Mouse (Mus musculus) embryonic facial prominence, embryonic 10.5 days (tissue): Measurements from ENCODE around the gene Atp5h. TPM values are rescaled to one million over a fixed set of nuclear protein-coding genes. Genes with fewer than 3 reads are reported as not detected.

Experiments used
- DNase-seq: peaks from one replicate; pipeline ENCODE4 v3.0.0-alpha.2; 2017; ENCODE audit warnings: low spot score
- H3K27ac ChIP-seq: fragments of 300-500 bp; sonication (generic); replicated peaks from 2 replicates; pipeline ENCODE4 v1.5.1; 2016; ENCODE audit warnings: mild to moderate bottlenecking
- H3K27me3 ChIP-seq: fragments of 300-500 bp; sonication (generic); replicated peaks from 2 replicates; pipeline ENCODE4 v1.6.1; 2016; ENCODE audit warnings: low read depth, mild to moderate bottlenecking; ENCODE audit not compliant: poor library complexity, severe bottlenecking
- H3K36me3 ChIP-seq: fragments of 300-500 bp; sonication (generic); replicated peaks from 2 replicates; pipeline ENCODE4 v1.6.1; 2016; ENCODE audit warnings: mild to moderate bottlenecking, moderate library complexity
- H3K4me1 ChIP-seq: fragments of 300-500 bp; sonication (generic); 2 replicates; pipeline ENCODE4 v1.6.1; 2016
- H3K4me3 ChIP-seq: fragments of 300-500 bp; sonication (generic); 2 replicates; pipeline ENCODE4 v1.5.1; 2016; ENCODE audit warnings: mild to moderate bottlenecking, moderate library complexity
- H3K9me3 ChIP-seq: fragments of 300-500 bp; sonication (generic); 2 replicates; pipeline ENCODE4 v1.6.1; 2016; ENCODE audit warnings: mild to moderate bottlenecking
- whole genome bisulfite sequencing: fragments of 180-500 bp; shearing (Covaris S2); methylation state at CpG from one replicate; pipeline ENCODE4 v1.1.7; 2016; 5-methylcytosine and 5-hydroxymethylcytosine counted together
- polyA plus RNA-seq: library from polyadenylated mRNA; unstranded; fragments of >200 nt; fragmentation: Nextera tagmentation; extraction: Ambion mirVana; gene quantifications from 2 replicates; pipeline ENCODE4 v1.2.1, GENCODE M21; 2016

The Atp5h gene
- polyA plus RNA-seq, 1 experiment from 2014 or later, result 890 TPM

DNA sequence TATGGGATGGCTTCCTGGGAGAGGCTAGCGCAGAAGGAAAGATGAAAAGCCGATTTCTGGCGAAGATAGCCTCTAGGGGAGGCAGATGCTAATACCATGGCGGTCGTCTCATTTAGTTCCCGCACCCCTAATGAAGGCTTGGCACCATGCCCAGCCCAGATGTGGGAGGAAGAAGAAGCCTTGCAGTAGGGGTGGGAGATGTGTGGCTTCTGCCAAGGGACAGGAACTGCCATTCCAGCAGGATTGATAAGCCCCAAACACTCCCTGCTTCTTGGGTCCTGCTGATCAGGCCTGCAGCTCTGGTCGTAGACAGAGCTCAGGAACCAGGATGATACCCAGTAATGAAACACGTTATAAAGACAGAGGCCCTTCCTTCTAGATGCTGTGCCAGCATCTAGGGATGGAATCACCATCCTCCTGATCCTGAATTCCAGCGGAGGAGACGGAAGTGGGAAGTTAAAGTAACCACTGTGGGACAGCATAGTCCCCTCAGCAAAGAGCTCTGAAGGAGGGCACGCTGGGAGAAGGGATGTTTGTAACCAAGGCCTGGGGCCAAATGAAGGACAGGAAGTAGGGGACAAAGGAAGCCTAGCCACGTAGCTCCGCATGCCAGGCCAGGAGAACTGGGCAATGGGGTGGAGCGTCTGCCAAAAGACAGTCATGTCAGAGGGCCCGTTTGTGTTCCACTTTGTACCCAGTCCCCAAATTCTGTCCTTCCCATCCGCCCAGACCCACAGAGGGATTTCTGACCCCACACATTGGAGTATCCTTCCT, 35.9 kb downstream of the Atp5h start:
- 53% methylated on average over 16 of the region's 16 CpGs for WGBS
- DNase-seq, result no peak
- peak overlapping the region; percentile 61; the same call in 1 of the 2 replicates for H3K27ac ChIP-seq

DNA sequence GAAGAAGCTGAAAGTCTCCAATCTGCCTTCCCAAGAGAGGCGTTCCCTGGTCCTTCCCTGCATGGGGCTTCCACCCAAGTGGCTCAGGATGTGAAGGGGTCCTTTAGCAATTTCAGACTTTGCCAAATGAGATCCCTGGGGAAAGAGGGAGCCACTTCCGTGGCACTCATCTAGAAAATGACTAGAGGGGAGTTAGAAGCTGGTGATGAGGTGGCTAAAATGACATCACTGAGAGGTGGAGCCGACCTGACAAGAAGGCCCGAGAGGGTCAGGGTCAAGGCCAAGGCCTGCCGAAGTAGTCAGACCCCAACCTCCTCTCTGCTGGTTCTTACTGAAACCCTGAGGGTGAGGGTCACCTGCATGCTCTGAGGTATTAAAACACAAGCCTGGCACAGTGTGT, 36.9 kb downstream of the Atp5h start:
- Histone ChIP-seq H3K27me3 (peaks cover 17% of the 10 kb centered on the region), H3K36me3 (peaks cover 6% of the 10 kb centered on the region), H3K4me3 (peak overlapping the region; percentile 92), H3K9me3 (0 out of 2 replicates have a peak, but pooled peaks cover 1% of the 10 kb centered on the region), H3K4me1 (peaks cover 51% of the 10 kb centered on the region), H3K27ac (peak overlapping the region; percentile 97; the same call in 1 of the 2 replicates)
- DNase-seq, result no peak
- 16% methylated on average over 5 of the region's 5 CpGs for WGBS

More for the DNA sequence above, 35.9 kb downstream of the Atp5h start:
- Histone ChIP-seq H3K36me3 (peaks cover 12% of the 10 kb centered on the region), H3K27me3 (peaks cover 17% of the 10 kb centered on the region), H3K4me3 (peak overlapping the region; percentile 92), H3K9me3 (no peaks in the 10 kb centered on the region), H3K4me1 (peaks cover 51% of the 10 kb centered on the region)

DNA sequence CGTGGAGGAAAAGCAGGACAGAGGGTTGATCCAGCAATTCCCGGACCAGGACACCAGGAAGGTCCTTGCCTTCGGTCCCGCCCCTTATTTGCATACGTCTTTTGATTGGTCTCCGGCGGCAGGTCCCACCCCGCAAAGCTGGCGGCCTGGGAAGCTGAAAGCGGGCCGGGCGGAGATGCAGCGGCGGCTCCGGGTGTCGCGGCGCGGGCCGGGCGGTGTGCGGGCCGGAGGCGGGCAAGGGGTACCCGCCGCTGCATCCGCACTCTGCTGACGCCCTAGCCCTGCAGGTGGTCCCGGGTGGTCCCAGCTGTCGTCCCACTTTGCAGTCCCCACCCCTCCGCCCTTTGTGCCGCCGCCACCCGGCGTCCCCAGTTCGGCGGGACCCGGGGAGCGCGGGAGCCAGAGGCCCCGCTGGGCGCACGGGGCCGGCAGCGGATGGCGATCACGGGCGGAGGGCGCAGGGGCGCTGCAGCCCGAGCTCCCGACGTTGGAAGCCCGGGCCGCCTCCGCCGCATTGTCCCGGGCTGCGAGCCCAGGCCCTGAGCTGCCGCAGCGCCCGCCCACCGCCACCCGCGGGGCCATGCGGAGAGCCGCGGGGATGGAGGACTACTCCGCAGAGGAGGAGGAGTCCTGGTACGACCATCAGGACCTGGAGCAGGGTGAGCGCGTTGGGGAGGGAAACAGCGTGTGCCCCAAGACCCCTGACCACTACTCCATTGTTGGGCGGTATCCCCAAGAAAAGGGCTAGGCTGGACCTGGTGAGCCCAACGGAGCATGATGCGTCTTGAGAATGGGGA, 37.8 kb downstream of the Atp5h start, which contains the start of gene Cdr2l:
TSS of gene Cdr2l (plus strand) at position 174 of the 797 bp plus-strand sequence.
- under 1% methylated on average over 76 of the region's 76 CpGs for WGBS
- Histone ChIP-seq H3K4me3 (peak within 1 kb of the TSS; percentile 92), H3K27ac (peak within 1 kb of the TSS; percentile 97), H3K36me3 (peaks cover 6% of the 10 kb centered on the region; the same call in 1 of the 2 replicates), H3K4me1 (peaks cover 51% of the 10 kb centered on the region), H3K9me3 (0 out of 2 replicates have a peak, but pooled peaks cover 2% of the 10 kb centered on the region), H3K27me3 (peaks cover 21% of the 10 kb centered on the region)
- DNase-seq, result peak; percentile 94

DNA sequence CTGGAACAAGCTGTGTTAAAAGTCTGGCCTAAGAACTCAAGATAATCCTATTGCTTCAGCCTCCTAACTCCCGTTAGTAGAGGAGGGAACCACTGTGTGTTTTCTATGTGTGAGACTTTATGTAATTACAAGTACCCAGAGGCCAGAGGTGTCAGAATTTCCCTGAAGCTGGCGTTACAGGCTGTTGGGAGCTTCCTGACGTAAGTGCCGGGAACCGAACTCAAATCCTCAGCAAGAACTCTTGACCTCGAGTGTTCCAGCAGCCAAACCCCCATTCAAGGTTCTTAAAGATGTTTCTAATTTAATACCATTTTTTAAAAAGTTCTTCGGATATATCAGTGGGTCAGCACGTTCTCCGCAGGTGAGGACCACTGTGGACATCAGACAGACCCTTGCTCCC, 38.5 kb downstream of the Atp5h start:
- WGBS, result 9% methylated on average over 9 of the region's 9 CpGs
- Histone ChIP-seq H3K27ac (peak overlapping the region; percentile 97; the same call in 1 of the 2 replicates), H3K4me1 (peaks cover 51% of the 10 kb centered on the region), H3K9me3 (0 out of 2 replicates have a peak, but pooled peaks cover 2% of the 10 kb centered on the region), H3K27me3 (peaks cover 28% of the 10 kb centered on the region), H3K36me3 (peaks cover under 1% of the 10 kb centered on the region; the same call in 1 of the 2 replicates), H3K4me3 (peak overlapping the region; percentile 92)
- no peak for DNase-seq

DNA sequence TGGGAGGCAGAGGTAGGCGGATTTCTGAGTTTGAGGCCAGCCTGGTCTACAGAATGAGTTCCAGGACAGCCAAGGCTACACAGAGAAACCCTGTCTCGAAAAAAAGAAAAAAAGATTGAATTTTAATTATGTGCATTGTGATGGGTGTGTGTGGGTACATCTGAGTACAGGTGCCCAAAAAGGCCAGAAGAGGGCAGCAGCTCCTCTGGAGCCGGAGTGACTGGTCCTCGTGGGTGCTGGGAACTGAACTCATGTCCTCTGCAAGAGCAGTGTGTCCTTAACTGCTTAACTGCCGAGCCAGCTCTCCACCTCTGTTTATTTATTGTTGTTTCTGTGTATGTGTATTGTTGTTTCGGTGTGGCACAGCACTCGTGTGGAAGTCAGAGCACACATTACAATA, 41.9 kb downstream of the Atp5h start:
- no peak for DNase-seq
- Histone ChIP-seq H3K27me3 (peaks cover 46% of the 10 kb centered on the region), H3K27ac (no peak overlapping the region), H3K4me1 (peaks cover 29% of the 10 kb centered on the region), H3K9me3 (0 out of 2 replicates have a peak, but pooled peaks cover 2% of the 10 kb centered on the region), H3K4me3 (no peak overlapping the region), H3K36me3 (no peaks in the 10 kb centered on the region)
- 78% methylated on average over 7 of the region's 7 CpGs for WGBS

DNA sequence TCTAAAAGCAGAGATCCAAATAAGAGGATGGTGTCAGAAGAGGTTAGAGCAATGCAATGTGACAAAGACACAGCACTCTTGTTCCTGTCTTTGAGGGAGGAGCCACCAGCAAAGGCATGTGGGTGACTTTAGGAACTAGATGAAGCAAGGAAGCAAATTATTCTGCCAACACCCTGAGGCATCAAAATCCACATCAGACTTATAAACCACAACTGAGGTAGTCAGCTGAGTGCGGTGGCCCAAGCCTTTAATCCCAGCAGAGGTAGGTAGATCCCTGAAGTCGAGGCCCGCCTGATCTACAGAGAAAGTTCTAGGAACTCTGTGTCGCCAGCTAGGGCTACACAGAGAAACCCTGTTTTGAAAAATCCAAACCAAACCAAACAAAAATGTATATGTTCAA, 42.5 kb downstream of the Atp5h start:
- DNase-seq, result no peak
- Histone ChIP-seq H3K36me3 (no peaks in the 10 kb centered on the region), H3K9me3 (0 out of 2 replicates have a peak, but pooled peaks cover 2% of the 10 kb centered on the region), H3K27me3 (peaks cover 51% of the 10 kb centered on the region), H3K4me3 (no peak overlapping the region), H3K27ac (no peak overlapping the region), H3K4me1 (peaks cover 23% of the 10 kb centered on the region)
- WGBS, result 90% methylated on average over 4 of the region's 4 CpGs

DNA sequence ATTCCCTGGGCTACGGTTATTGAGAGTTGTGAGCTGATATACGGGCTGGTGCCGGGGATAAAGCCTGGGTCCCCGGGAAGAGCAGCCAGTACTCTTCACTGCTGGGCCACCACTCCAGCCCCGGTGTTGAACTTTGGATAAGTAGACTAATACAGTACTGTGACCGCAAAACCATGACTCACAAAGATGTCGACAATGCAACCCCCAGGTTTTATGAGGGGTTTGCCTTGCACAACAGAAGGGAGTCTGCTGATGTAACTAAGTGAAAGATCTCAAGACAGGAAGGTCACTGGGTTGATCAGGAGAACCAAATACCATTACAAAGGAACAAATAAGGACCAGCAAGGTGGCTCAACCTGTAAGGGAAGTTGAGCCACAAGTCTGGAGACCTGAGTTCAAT, 43.0 kb downstream of the Atp5h start:
- H3K27me3 ChIP-seq, result peaks cover 57% of the 10 kb centered on the region
- H3K27ac ChIP-seq, result no peak overlapping the region
- H3K4me3 ChIP-seq, result no peak overlapping the region
- no peaks in the 10 kb centered on the region for H3K36me3 ChIP-seq
- no peak for DNase-seq
- H3K4me1 ChIP-seq, result peaks cover 20% of the 10 kb centered on the region
- 0 out of 2 replicates have a peak, but pooled peaks cover 2% of the 10 kb centered on the region for H3K9me3 ChIP-seq
- WGBS, result 73% methylated on average over 7 of the region's 7 CpGs

DNA sequence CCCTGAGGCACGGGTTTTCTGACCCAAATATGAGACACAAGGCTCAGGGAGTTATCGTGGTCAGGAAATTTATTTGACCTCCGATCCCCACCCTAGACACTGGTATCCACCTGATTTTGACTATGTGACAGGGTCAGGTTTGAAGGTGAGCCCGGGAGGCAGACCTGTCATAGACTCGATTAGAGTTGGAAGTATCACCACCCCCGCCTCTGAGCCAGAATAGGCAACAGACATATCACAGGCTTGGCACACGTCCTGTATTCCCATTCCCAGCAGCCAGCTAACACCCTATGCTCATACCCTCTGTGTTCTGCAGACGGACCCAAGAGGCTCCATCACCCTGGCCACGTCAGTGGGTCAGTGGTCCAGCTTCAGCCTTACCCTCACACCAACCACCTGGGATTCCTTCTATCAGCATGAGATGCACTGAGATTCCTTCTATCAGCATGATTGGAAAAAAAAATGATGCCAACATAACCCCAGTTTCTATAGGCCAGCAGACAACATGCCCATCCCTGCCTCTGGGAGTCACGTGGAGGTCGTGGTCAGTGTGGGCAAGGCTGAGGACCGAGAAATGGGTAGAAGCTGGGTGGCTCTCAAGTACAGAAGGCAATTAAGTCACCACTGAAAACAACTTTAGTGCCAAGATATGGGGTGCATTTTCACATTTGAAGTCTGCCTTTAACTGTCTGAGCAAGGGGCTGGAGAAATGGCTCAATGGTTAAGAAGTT, 44.9 kb downstream of the Atp5h start:
- no peak for DNase-seq

DNA sequence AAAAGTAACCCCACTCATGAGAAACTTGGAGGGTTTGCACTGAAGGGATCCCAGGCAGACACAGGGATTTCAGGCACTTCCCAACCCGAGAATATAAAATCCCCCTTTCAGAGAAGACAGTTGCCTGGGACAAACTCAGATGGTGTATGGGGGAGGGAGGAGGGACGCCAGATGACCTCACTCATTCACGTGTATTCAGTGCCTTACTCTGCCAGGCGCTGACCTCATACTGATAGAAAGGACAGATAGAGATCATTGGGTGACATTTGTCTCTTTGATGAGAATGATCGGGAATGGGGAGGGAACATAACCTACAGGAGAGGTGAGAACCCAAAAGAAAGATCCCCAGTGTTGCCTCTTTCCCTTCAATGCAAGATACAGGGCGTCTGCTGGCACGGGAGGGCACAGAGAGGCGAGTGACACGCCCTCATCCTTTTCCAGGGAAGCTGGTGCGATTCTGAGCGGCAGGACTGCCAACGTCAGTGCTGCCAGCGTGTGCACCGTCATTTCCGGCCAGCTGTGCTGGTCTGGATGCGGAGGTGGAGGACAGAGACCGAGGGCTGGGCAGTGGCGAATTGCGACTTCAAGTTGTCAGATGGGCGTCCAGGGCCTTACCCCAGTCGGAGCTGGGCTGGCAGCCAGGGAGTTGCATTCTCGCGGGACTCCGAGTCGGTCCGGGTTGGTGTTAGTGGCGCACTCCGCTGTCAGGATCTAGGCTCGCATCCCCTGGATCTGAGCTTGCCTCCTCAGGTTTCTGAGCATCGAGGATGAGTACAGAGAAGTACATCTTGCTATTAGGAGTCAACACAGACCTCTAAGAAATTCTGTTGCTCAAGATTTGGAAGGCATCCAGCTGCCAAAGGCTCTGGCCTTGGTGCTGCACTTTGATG, 45.7 kb downstream of the Atp5h start:
- Histone ChIP-seq H3K27ac (peak overlapping the region; percentile 14; the same call in 1 of the 2 replicates), H3K36me3 (no peaks in the 10 kb centered on the region)

More for the DNA sequence above, 44.9 kb downstream of the Atp5h start:
- Histone ChIP-seq H3K4me3 (peak overlapping the region; percentile 59), H3K36me3 (no peaks in the 10 kb centered on the region), H3K27ac (no peak overlapping the region), H3K9me3 (0 out of 2 replicates have a peak, but pooled peaks cover 2% of the 10 kb centered on the region), H3K4me1 (peaks cover 11% of the 10 kb centered on the region), H3K27me3 (peaks cover 75% of the 10 kb centered on the region)
- WGBS, result 64% methylated on average over 12 of the region's 12 CpGs

DNA sequence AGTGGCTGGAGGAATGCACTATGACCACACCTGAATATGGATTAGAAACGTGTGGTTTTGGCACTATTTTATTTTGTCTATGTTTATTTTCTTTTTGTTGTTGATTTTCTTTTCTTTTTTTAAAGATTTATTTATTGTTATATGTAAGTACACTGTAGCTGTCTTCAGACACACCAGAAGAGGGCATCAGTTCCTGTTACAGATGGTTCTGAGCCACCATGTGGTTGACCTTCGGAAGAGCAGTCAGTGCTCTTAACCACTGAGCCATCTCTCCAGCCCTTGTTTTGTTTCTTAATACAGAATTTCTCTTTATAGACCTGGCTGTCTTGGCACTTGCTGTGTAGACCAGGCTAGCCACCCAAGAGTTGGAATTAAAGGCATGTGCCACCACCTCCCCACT, 47.0 kb downstream of the Atp5h start:
- no peaks in the 10 kb centered on the region for H3K36me3 ChIP-seq
- peaks cover 96% of the 10 kb centered on the region for H3K27me3 ChIP-seq
- H3K9me3 ChIP-seq, result no peaks in the 10 kb centered on the region
- H3K4me1 ChIP-seq, result peaks cover 12% of the 10 kb centered on the region
- no peak overlapping the region for H3K4me3 ChIP-seq
- 51% methylated on average over 2 of the region's 2 CpGs for WGBS
- no peak overlapping the region for H3K27ac ChIP-seq
- DNase-seq, result no peak

More for the DNA sequence above, 45.7 kb downstream of the Atp5h start:
- 0 out of 2 replicates have a peak, but pooled peaks cover 2% of the 10 kb centered on the region for H3K9me3 ChIP-seq
- peaks cover 83% of the 10 kb centered on the region for H3K27me3 ChIP-seq
- peak; percentile 54 for DNase-seq
- peak overlapping the region; percentile 59 for H3K4me3 ChIP-seq
- WGBS, result 2% methylated on average over 30 of the region's 30 CpGs
- peaks cover 11% of the 10 kb centered on the region for H3K4me1 ChIP-seq

DNA sequence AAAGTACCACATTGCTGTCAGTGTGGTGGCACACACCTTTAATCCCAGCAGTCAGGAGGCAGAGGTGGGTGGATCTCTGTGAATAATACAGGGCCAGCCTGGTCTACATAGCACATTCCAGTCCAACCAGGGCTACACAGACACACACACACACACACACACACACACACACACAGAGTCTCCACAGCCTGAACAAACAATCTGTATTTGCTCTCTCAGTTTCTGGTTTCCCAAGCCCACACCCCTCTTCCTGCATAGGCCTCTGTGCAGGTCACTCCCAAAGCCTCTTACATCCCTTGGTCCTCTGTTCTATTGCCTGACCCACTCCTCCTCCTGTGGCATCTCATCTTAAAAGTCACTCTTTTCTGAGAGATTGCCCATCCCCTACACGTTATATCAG, 47.7 kb downstream of the Atp5h start:
- no peak overlapping the region for H3K27ac ChIP-seq
- H3K4me3 ChIP-seq, result no peak overlapping the region
- no peaks in the 10 kb centered on the region for H3K9me3 ChIP-seq
- no peaks in the 10 kb centered on the region for H3K36me3 ChIP-seq
- WGBS, result 60% methylated on average over 1 of the region's 1 CpGs
- DNase-seq, result no peak
- peaks cover 100% of the 10 kb centered on the region for H3K27me3 ChIP-seq
- H3K4me1 ChIP-seq, result peaks cover 19% of the 10 kb centered on the region
